Mouse (Mus musculus) liver, adult 10 weeks (tissue): ENCODE measurements around the gene Depdc1b. TPM values are rescaled to one million over a fixed set of nuclear protein-coding genes. Genes with fewer than 3 reads are reported as not detected.

Experiments
- polyA plus RNA-seq: library from polyadenylated mRNA; stranded (reverse); fragments of 350-450 nt; fragmentation: Illumina TruSeq; extraction: RNeasy Lipid Tissue Mini Kit (QIAGEN cat#74804); gene quantifications from one replicate; pipeline ENCODE4 v1.2.3, GENCODE M21; 2014; ENCODE audit warnings: low read depth, low replicate concordance

Gene Depdc1b
- not detected for polyA plus RNA-seq

DNA sequence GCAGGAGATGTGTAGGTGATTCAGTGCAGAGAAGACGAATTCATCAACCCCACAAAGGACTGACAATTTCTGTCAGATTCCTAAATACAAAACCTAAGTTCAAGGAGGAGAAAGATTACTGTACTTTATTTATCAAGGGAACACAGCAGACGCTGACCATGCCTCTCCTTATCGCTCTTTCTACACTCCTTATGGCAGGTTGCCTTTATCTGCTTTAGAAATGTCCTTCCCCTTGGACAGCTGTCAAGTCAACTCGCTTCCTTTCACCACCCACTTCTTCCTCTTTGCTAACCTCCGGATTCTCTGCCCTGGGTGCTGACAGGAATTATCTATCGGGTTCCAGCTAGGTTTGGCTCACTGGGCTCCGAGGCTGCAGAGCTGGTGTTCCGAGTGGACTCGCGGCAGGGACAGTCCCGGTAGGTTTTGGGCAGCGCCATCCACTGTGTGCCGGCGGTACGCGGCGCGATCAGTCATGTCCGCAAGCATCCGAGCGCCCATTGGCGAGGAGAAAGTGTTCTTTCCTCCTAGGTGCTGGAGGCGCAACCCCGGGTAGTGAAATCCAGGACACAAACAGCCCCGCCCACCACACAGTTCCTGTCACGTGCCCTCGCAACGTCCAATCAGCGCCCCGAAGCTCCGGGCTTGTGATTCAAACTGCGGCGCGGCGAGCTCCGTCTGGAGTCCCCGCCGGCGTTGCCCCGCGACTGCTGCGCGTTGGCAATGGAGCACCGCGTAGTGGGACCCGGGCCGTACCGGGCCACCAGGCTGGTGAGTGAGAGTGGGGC lies at the start of gene Depdc1b:
Gene Depdc1b, plus strand, starts transcription at position 631 of the 785 bp plus-strand sequence.

DNA sequence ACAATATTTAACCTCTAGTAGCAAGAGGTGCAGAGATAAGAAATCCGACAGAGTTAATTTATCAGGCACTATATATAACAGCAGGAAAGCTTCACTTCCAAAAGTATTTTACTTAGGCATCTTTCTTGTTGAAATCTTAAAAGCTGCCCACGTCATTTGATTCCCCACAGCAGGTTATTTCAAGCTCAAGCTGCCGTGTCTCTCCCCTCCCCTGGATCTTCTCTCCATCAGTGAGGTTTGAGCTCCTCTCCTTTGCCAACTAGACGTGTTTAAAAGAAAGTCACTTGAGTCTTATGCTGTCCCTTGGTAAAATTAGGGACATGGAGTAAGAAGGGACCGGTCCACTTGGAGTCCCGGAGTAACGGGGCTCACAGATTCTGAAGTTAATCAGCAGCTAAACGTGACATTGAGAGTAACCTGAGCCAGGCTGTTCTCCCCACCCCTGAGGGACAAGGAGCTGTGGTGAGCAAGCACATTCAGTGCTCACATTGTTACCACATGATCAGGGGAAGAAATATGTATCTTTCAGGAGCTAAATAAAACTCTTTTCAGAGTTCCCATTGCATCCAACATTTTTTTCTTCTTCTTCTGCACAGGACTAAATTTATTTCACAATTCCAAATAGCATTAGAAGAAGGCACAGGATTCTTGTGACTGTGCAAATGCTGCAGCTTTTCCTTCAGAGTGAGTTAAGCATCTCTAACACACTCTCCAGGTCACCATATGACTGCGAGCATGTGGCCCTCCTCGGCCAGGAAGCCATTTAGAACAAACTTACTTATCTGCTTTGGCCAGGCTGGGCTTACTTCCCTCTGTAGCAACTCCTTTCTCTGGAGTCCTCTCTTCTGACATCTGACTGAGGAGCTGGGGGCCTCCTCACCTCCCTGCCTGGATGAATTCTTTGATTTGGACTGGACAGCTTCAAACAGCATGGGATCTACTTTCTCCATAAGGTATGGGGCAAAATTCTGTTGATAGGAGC lies 133.3 kb downstream of the Depdc1b start, which contains the start of gene Pde4d:
Gene Pde4d, plus strand, starts transcription at position 833 of the 982 bp plus-strand sequence.

Other genes with a start within 250 kb of the Depdc1b start
- 49.1 TPM for gene Ndufaf2, start 157.7 kb upstream of the Depdc1b start, polyA plus RNA-seq
- gene Ercc8, start 157.6 kb upstream of the Depdc1b start, polyA plus RNA-seq, result 2.8 TPM
- 0.93 TPM for gene Elovl7, start 101.9 kb upstream of the Depdc1b start, polyA plus RNA-seq
- 1.4 TPM for gene Pde4d, start 133.6 kb downstream of the Depdc1b start, polyA plus RNA-seq